In the genomic region with DNA sequence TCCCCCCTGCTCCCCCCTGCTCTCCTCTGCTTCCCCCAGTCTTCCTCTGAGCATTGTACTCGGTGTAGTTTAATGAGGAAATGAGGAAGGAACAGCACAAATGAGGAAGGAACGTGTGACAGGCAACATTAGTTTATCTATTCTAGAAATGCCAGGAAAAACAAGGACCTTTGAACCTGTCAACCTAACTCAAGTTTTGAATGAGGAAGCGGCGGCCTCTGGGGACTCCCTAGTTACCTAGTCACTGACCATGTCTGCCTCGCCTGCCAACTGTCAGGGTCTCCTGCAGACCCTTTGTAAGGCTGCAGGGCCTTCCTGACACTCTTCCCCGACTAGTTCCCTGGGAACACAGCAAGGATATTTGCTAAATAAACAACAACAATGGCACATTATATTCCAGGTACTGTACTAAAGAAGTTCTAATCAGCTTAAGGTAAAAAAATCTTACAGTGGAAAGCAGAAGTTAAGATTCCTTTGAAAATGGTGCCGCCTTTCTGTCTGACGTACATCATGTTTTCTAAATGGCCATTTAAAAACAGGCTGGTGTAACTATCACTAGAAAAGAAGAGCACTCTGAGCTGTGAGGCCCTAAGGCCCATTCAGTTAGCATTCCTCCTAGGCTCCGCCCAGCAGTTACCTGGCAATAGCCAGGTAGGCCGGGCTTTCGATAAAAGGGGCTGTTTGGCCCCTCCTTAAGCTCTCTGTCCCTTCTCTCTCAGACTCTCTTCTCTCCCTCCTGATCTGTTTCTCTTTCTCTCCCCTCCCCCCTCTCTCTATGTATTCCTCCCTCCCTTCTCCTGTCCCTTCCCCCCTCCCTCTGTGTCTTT, we compare ENCODE assay signal across 9 mouse cellular contexts. TPM values are rescaled to one million over a fixed set of nuclear protein-coding genes. Genes with fewer than 3 reads are reported as not detected.
A peak's percentile ranks its signal among the peaks of the same experiment; 100 is the strongest.
DNase-seq lines count a peak whose midpoint lies in the region; ATAC-seq lines count a peak whose summit lies in the region.
"Had no signal": no experiment of that assay in that cellular context is flagged by ENCODE, and none has a peak within 500 bp of the region (broad histone marks: within the 10 kb centered on the region; RNA-seq: fewer than 3 reads in every experiment).

No protein-coding gene starts in this region.

- no peak overlapping the region for H3K9ac ChIP-seq in heart, embryonic 15.5 days
- no peak overlapping the region for H3K9ac ChIP-seq in embryonic facial prominence, embryonic 15.5 days

- H3K4me2 ChIP-seq in heart, embryonic 15.5 days = no peak overlapping the region
- H3K4me2 ChIP-seq in embryonic facial prominence, embryonic 15.5 days (replicated peaks) = no peak overlapping the region

- 48% methylated on average over 11 of the region's 11 CpGs for WGBS in heart, embryonic 15.5 days
- 30% methylated on average over 11 of the region's 11 CpGs for WGBS in embryonic facial prominence, embryonic 15.5 days

- no peak overlapping the region for H3K27ac ChIP-seq in heart, embryonic 15.5 days
- H3K27ac ChIP-seq in embryonic facial prominence, embryonic 15.5 days (replicated peaks) = peak overlapping the region; percentile 58

- no peaks in the 10 kb centered on the region for H3K9me3 ChIP-seq in heart, embryonic 15.5 days (replicated peaks)
- H3K9me3 ChIP-seq in embryonic facial prominence, embryonic 15.5 days (replicated peaks) = no peaks in the 10 kb centered on the region

- H3K4me1 ChIP-seq in heart, embryonic 15.5 days (replicated peaks) = peaks cover 23% of the 10 kb centered on the region
- peaks cover 14% of the 10 kb centered on the region for H3K4me1 ChIP-seq in embryonic facial prominence, embryonic 15.5 days

- H3K4me3 ChIP-seq in heart, embryonic 15.5 days = no peak overlapping the region
- H3K4me3 ChIP-seq in embryonic facial prominence, embryonic 15.5 days (replicated peaks) = no peak overlapping the region

- DNase-seq in heart, adult 9 months (ENCODE audit: low spot score in 2 of 2) = no peak
- peak; percentile 37 to 58 for DNase-seq in kidney, postnatal 4 days
- peak; percentile 15 for DNase-seq in retina, postnatal 1 day
- no peak for DNase-seq in gastrocnemius, adult 18-20 months (ENCODE audit: low spot score)
- DNase-seq in thymus, postnatal 14 days = no peak
- no peak for DNase-seq in left cerebral cortex, adult 18-20 months (ENCODE audit: low spot score in 2 of 2)
- DNase-seq: right cerebral cortex, postnatal 14 days had no signal

- no peaks in the 10 kb centered on the region for H3K27me3 ChIP-seq in heart, embryonic 15.5 days
- H3K27me3 ChIP-seq in embryonic facial prominence, embryonic 15.5 days = no peaks in the 10 kb centered on the region

- ATAC-seq in heart, embryonic 15.5 days (replicated peaks; ENCODE audit: insufficient number of reproducible peaks, insufficient read depth, low FRiP score, low read depth) = 0 out of 2 replicates have a peak, but pooled peaks have one; percentile 27
- peak; percentile 52; the same call in 1 of the 2 replicates for ATAC-seq in embryonic facial prominence, embryonic 15.5 days (ENCODE audit: insufficient number of reproducible peaks, low FRiP score, low TSS enrichment, low read depth)

- peaks cover 14% of the 10 kb centered on the region for H3K36me3 ChIP-seq in heart, embryonic 15.5 days
- peaks cover 11% of the 10 kb centered on the region; the same call in 1 of the 2 replicates for H3K36me3 ChIP-seq in embryonic facial prominence, embryonic 15.5 days

RNA-seq across cellular contexts. Expression of gene Uvrag, which starts 39.0 kb away (rescaled TPM):
- polyA plus RNA-seq in heart, embryonic 15.5 days (2015; fragmentation: Nextera tagmentation; extraction: Ambion mirVana) = 15.3 and 16.0 TPM in 2 replicates
- polyA plus RNA-seq in embryonic facial prominence, embryonic 15.5 days (2015; fragmentation: Nextera tagmentation; extraction: Ambion mirVana) = 17.3 and 18.9 TPM in 2 replicates
- 1 to 10 TPM; 7.0 to 10.0 TPM for total RNA-seq in gastrocnemius, adult 18-20 months (2021)
- total RNA-seq in left cerebral cortex, adult 18-20 months (2021) = 10 to 100 TPM; 51.7 to 56.8 TPM

Comparison
In these comparisons a context has a peak if more than half of its experiments do, and no peak if none do; other contexts are left out.
1. DNase-seq: peak in kidney, postnatal 4 days (2 of 2) and retina, postnatal 1 day (single experiment); none in heart, adult 9 months (0 of 2), gastrocnemius, adult 18-20 months (single experiment), thymus, postnatal 14 days (single experiment) and left cerebral cortex, adult 18-20 months (0 of 2).
2. RNA of gene Uvrag, which starts 39.0 kb away (total RNA-seq): 51.7 to 56.8 TPM in left cerebral cortex, adult 18-20 months; 7.0 to 10.0 TPM in gastrocnemius, adult 18-20 months; every median in the first group is over 4 times any median in the second.